Mouse (Mus musculus): ENCODE results near the gene Tmem273. TPM values are rescaled to one million over a fixed set of nuclear protein-coding genes. Genes with fewer than 3 reads are reported as not detected.

The Tmem273 gene
- total and polyA plus RNA-seq, 3 experiments: not detected

- DNase-seq (ENCODE audit: low read depth, low spot score): no peak
- Histone ChIP-seq H3K4me1 (ENCODE audit: control insufficient read depth in 1 of 2, insufficient read depth in 2 of 2, low read length in 2 of 2) (no peaks in the 10 kb centered on the region), H3K27ac (ENCODE audit: control insufficient read depth, low read depth, low read length) (no peak overlapping the region), H3K36me3 (ENCODE audit: control insufficient read depth in 1 of 2, insufficient read depth in 2 of 2, low read length in 2 of 2) (no peaks in the 10 kb centered on the region), H3K9me3 (replicated peaks; ENCODE audit: insufficient read depth, low read length) (no peaks in the 10 kb centered on the region), H3K4me3 (ENCODE audit: control insufficient read depth in 1 of 2, insufficient read depth in 1 of 2, low read depth in 2 of 2, low read length in 2 of 2) (no peak overlapping the region), H3K27me3 (ENCODE audit: control insufficient read depth in 1 of 2, insufficient read depth in 2 of 2, low read length in 2 of 2) (no peaks in the 10 kb centered on the region), H3K79me2 (ENCODE audit: control insufficient read depth, insufficient read depth, low read length, poor library complexity) (no peaks in the 10 kb centered on the region), H3K9ac (ENCODE audit: control insufficient read depth, low read depth, low read length, poor library complexity, severe bottlenecking) (no peak overlapping the region)
- TF ChIP-seq MEF2A (IDR thresholded peaks at IDR 0.05; ENCODE audit: extremely low read depth, insufficient replicate concordance, low read depth, low read length, poor library complexity, severe bottlenecking): no peak
- no peak for TF ChIP-seq SIN3A (IDR thresholded peaks at IDR 0.05; ENCODE audit: low read length)
- no peak for TF ChIP-seq ETS1 (IDR thresholded peaks at IDR 0.05; ENCODE audit: low read depth, low read length)
- no peak for TF ChIP-seq MYC (IDR thresholded peaks at IDR 0.05; ENCODE audit: low read depth, low read length)
- no peak for TF ChIP-seq POLR2A (IDR thresholded peaks at IDR 0.05; ENCODE audit: control insufficient read depth in 1 of 2, insufficient read depth in 1 of 2, low read depth in 1 of 2, low read length in 2 of 2, poor library complexity in 1 of 2)
Measured at GRCm38 (mm10) chr14:32854059-32854458, 68.3 kb downstream of the Tmem273 start.

GRCm38 (mm10) chr14:32856246-32856645, 70.5 kb downstream of the Tmem273 start:
- no peaks in the 10 kb centered on the region for H3K9me3 ChIP-seq (replicated peaks; ENCODE audit: insufficient read depth, low read length)
- TF ChIP-seq ETS1 (IDR thresholded peaks at IDR 0.05; ENCODE audit: low read depth, low read length) (no peak), RCOR1 (IDR thresholded peaks at IDR 0.05; ENCODE audit: low read depth, low read length) (no peak), USF2 (IDR thresholded peaks at IDR 0.05; ENCODE audit: borderline replicate concordance in 1 of 2, insufficient read depth in 1 of 2, low read depth in 1 of 2, low read length in 2 of 2) (no peak), CHD1 (IDR thresholded peaks at IDR 0.05; ENCODE audit: low read depth, low read length) (no peak), MXI1 (IDR thresholded peaks at IDR 0.05; ENCODE audit: low read depth, low read length) (no peak), ZKSCAN1 (IDR thresholded peaks at IDR 0.05; ENCODE audit: low read depth, low read length) (no peak), ZMIZ1 (IDR thresholded peaks at IDR 0.05; ENCODE audit: low read depth, low read length) (no peak), POLR2AphosphoS2 (IDR thresholded peaks at IDR 0.05; ENCODE audit: low read length) (no peak), USF1 (IDR thresholded peaks at IDR 0.05; ENCODE audit: low read depth, low read length) (no peak), GABPA (IDR thresholded peaks at IDR 0.05; ENCODE audit: low read depth, low read length) (no peak), ZC3H11A (IDR thresholded peaks at IDR 0.05; ENCODE audit: low read depth, low read length) (no peak), CTCF (IDR thresholded peaks at IDR 0.05 in 2 of 3, conservative IDR thresholded peaks at IDR 0.05 in 1 of 3; ENCODE audit: control insufficient read depth in 1 of 3, insufficient read depth in 1 of 3, low read depth in 2 of 3, low read length in 3 of 3, poor library complexity in 1 of 3, severe bottlenecking in 1 of 3) (no peak), MAZ (IDR thresholded peaks at IDR 0.05; ENCODE audit: low read depth, low read length) (no peak), POLR2A (IDR thresholded peaks at IDR 0.05; ENCODE audit: control insufficient read depth in 1 of 2, insufficient read depth in 1 of 2, low read depth in 1 of 2, low read length in 2 of 2, poor library complexity in 1 of 2) (no peak)

More at GRCm38 (mm10) chr14:32856246-32856645, 70.5 kb downstream of the Tmem273 start:
- Histone ChIP-seq H3K27ac (ENCODE audit: control insufficient read depth, low read depth, low read length) (no peak overlapping the region), H3K79me2 (ENCODE audit: control insufficient read depth, insufficient read depth, low read length, poor library complexity) (no peaks in the 10 kb centered on the region), H3K9ac (ENCODE audit: control insufficient read depth, low read depth, low read length, poor library complexity, severe bottlenecking) (no peak overlapping the region), H3K27me3 (ENCODE audit: control insufficient read depth in 1 of 2, insufficient read depth in 2 of 2, low read length in 2 of 2) (no peaks in the 10 kb centered on the region), H3K4me1 (ENCODE audit: control insufficient read depth in 1 of 2, insufficient read depth in 2 of 2, low read length in 2 of 2) (no peaks in the 10 kb centered on the region), H3K36me3 (ENCODE audit: control insufficient read depth in 1 of 2, insufficient read depth in 2 of 2, low read length in 2 of 2) (no peaks in the 10 kb centered on the region), H3K4me3 (ENCODE audit: control insufficient read depth in 1 of 2, insufficient read depth in 1 of 2, low read depth in 2 of 2, low read length in 2 of 2) (no peak overlapping the region)
- DNase-seq (ENCODE audit: low read depth, low spot score): no peak
